Mouse (Mus musculus) left cerebral cortex, adult 2 months (tissue): ENCODE data around the gene Trh. TPM values are rescaled to one million over a fixed set of nuclear protein-coding genes. Genes with fewer than 3 reads are reported as not detected.
A peak's percentile ranks its signal among the peaks of the same experiment; 100 is the strongest.

ENCODE experiments used
- DNase-seq, 2 experiments: peaks; one replicate each; pipeline ENCODE4 v3.0.0; 2021 to 2022; ENCODE audit warnings: low spot score in 2 of 2, mixed read lengths in 1 of 2; ENCODE audit errors: extremely low spot score in 1 of 2
- H3K27ac ChIP-seq: fragments of 200-600 bp; 2 replicates; pipeline ENCODE4 v1.8.1; 2022
- H3K4me3 ChIP-seq: fragments of 200-600 bp; 2 replicates; pipeline ENCODE4 v1.8.1; 2022
- CTCF ChIP-seq: fragments of 200-600 bp; IDR thresholded peaks from 2 replicates; pipeline ENCODE4 v1.8.1; 2022; ENCODE audit warnings: antibody characterized with exemption, mild to moderate bottlenecking, moderate library complexity
- intact Hi-C: fragments of 180-260 bp; cut with DNase I; formaldehyde crosslinking; loops from one replicate; pipeline ENCODE4 v1.15.1; 2025
- total RNA-seq, 2 experiments: library from RNA; stranded (reverse); gene quantifications; 2 replicates each; pipeline ENCODE4 v1.2.3; 2021

Gene Trh
- total RNA-seq, 2 experiments from 2014 or later: 8.0 to 8.5 TPM

DNA sequence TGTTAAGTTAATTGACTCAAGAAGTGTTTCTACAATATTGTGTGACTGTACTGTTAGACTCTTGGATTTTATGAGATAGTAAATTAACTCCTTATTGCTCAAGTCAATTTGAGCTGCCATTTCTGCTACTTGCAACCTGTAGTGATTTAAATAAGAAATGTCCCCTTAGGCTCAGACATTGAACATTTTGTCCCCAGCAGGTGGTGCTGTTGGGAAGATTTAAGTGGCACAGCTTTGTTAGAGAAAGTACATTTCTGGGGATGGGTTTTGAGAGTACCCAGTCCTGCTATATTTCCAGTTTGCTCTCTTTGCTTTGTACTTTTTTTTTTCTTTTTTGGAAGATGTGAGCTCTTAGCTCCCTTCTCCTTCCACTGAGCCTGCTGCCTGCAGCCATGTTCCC lies 10.9 kb upstream of the Trh start:
- Histone ChIP-seq H3K27ac (no peak overlapping the region), H3K4me3 (no peak overlapping the region)
- DNase-seq: no peak
- intact Hi-C loops: no loop called here
- no peak for TF ChIP-seq CTCF

DNA sequence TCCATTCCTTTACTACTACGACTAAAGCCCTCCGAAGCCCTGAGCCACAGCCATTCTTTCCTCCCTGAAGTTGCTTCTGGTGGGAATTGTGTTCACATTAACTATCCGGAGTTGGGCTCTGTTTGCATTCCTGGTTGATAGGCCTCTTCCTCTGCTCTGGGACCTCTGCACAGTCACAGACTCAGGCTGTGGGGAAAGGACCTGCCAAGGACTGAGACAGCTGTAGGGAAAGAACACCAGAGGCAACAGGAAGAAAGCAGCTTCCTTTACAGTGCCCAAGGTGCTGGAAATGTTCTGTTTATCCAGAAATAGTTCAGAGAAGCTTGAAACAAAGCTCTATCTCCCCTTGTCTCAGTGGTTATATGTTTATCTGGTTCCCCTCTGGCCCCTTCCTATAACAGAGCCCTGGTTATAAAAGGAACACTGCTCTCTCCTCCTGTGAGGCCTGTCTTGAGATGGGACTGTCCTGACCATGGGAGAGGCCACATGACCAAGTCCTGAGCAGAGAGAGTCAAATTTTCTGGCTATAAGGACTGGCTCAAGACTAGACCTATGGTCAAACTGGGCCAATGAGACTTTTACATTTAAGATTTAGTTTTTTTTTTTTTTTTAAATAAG lies 8.9 kb upstream of the Trh start:
- no peak for TF ChIP-seq CTCF
- H3K27ac ChIP-seq: no peak overlapping the region
- DNase-seq: no peak
- intact Hi-C loops: no loop called here
- H3K4me3 ChIP-seq: no peak overlapping the region

DNA sequence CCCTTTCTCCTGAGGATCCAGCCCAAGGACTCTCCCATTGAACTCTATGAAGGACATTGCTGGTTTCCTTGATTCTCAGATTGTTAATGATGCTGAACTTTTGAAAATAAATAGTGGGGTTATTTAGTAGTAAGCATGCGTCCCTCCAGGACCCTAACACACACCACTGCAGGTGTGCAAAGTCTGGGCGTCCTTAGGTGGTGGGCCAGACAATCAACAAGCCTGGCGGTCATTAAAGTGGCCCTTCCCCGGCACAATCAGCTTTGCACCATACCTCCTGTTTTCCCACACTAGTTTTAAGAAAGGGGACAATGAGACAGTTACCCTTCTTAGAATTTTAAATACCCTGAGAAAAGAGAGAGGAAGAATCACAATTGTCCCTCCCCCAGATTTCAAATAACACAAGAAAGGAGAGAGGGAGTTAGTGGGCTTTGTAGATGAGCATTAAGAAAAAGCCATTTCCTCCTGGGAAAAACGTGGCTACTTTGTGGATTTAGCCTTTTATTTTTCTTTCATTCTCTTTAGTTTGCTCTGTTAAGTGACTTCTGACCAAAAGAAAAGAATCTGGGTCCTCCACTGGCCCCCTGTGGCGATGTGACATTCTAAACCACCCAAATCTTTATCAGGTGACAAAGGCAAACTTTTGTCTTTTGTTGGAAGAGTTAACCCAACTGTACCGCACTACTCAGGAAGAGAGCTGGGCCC lies 2.9 kb upstream of the Trh start:
- TF ChIP-seq CTCF: no peak
- no peak overlapping the region for H3K27ac ChIP-seq

DNA sequence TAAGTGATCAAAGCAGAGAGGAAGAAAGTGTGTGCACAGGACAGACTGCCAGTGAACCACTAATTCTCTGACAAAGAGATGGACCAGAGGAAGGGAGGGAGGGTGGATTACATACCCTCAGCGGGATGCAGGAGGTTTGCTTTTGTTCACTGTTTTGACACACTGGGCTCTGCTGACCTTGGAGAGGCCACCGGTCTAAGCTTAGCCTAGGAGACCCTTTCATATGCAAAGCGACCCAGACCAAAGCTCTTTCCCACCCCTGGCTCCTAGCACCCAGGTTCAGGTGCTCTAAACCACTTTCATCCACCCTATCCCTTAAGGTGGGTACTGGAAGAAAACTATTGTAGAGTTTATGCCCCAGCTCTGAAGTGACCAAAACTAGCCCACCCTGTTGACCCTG lies 1.9 kb upstream of the Trh start:
- intact Hi-C loops: no loop called here

More for the DNA sequence above, 2.9 kb upstream of the Trh start:
- no peak overlapping the region for H3K4me3 ChIP-seq
- intact Hi-C loops: no loop called here
- no peak for DNase-seq

DNA sequence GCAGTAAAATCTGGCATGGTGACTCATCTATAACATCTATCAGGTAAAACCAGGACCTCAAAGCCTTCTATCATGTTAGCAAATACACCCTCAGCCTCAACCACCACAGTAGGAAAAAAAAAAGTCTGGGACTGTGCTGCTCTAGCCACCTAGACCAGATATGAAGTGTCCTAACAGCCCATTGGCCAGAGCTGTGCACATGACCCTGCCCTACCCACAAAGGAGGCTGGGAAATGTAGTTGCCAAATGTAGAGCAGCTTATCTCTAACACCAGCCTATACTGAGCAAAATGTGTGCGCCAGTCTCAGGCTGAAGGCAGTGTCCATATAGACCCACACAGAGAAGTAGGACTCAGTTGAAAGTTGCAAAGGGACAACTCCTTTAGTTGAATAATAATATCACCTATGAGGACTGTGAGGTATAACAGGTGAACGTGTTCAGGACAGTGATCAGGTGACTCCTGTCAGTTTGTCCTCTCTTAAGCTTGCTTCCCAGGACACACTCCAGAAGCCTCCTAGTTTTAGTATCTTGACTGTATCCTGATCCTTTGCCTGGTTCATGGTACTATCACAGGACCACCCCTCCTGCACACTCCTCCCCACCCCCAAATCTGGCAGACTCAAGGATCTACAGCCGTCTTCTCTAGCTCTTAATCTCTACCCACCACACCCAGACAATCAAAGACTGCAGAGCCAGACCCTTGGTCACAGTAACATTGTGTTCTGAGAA lies 3.1 kb downstream of the Trh start:
- DNase-seq: peak; percentile 42 to 44
- Histone ChIP-seq H3K27ac (no peak overlapping the region), H3K4me3 (no peak overlapping the region)
- intact Hi-C loops: no loop called here
- TF ChIP-seq CTCF: no peak

More for the DNA sequence above, 1.9 kb upstream of the Trh start:
- H3K4me3 ChIP-seq: no peak overlapping the region
- TF ChIP-seq CTCF: no peak
- no peak for DNase-seq
- H3K27ac ChIP-seq: no peak overlapping the region

DNA sequence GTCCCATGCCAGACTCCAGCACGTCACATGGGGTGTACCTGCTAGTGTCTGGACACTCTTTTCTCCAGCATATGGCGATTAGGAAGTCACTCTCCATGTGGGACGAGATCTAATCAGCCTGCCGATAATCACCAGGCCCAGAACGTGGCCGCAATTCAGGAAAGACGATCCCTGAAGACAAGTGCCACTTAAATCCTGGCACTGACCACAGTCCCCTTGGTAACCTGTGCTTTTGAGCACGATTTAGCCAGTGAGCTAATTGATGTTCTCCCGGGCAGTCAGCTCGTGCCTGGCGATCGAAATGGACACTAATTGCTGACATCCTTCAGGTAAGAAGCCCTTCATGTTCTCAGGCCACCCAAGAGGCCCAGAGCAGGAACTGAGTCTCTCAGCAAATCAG lies 9.4 kb downstream of the Trh start:
- intact Hi-C loops: no loop called here
- Histone ChIP-seq H3K27ac (no peak overlapping the region), H3K4me3 (no peak overlapping the region)
- DNase-seq: no peak
- no peak for TF ChIP-seq CTCF

- TF ChIP-seq CTCF: no peak
- Histone ChIP-seq H3K27ac (no peak overlapping the region), H3K4me3 (no peak overlapping the region)
- DNase-seq: no peak
- intact Hi-C loops: no loop called here
Observed at GRCm38 (mm10) chr6:92231762-92232161, 12.7 kb downstream of the Trh start.

DNA sequence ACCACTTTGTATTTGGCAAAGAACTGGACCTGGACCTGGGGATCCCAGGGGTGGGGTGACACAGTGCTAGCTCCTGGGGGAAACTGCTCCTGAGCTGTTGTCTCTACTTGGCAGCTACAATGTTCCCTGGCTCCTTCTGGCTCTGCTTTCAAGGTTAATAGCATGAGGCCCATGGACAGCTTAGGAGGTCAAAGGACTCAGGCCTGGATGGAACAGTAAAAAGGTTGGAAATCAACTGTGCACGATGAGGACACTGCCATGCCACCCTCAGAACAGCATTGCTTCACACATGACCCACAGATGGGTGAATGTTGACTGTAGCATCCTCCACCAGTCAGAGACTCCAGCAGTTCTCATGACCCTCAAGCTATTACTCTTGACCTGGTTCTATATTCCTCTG lies 13.1 kb downstream of the Trh start:
- TF ChIP-seq CTCF: no peak
- intact Hi-C loops: no loop called here
- H3K27ac ChIP-seq: no peak overlapping the region

GRCm38 (mm10) chr6:92229586-92229985 lies 14.9 kb downstream of the Trh start:
- TF ChIP-seq CTCF: no peak
- DNase-seq: no peak
- Histone ChIP-seq H3K27ac (no peak overlapping the region), H3K4me3 (no peak overlapping the region)
- intact Hi-C loops: no loop called here

More for the DNA sequence above, 13.1 kb downstream of the Trh start:
- no peak for DNase-seq
- H3K4me3 ChIP-seq: no peak overlapping the region

DNA sequence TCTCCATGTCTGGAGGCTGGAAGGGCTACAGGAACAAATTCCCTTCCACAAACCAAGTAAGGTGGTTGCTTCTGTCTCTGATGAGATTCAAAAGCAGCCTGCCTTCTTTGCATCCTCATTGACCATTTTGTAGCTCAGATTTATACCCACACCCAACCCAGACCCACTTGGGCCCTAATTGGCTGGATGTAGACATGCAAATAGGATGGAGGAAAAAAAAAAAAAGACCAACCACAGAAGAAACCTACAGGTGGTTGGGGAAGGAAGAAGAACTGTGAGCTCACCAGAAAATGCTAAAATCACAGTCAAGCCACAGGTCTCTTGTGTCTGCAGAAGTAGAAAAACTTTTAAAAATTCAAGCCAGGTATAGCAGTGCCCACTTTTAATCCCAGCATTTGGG lies 15.3 kb downstream of the Trh start:
- TF ChIP-seq CTCF: no peak
- H3K4me3 ChIP-seq: no peak overlapping the region
- DNase-seq: no peak
- no peak overlapping the region for H3K27ac ChIP-seq
- intact Hi-C loops: no loop called here

DNA sequence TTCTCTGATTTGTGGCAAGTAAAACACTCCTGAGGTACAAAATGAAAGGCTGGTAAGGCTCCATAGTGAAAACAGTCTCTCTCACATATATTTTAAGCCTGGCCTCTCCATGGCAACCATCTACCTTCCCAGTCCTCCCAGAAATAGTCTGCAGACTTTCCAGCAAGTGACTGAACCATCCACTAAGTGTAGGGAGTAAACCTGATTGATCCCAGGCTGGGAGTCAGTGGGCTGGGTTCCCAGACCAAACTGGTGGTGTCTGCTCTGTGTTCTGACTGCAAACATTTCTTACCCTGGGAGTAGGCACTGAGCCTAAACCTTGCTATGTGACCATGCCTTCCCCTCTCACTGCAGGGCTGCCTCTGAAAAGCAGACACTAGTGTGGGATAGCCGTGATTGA lies 19.5 kb downstream of the Trh start:
- no peak for DNase-seq
- H3K4me3 ChIP-seq: no peak overlapping the region
- H3K27ac ChIP-seq: peak overlapping the region; percentile 61; the same call in 1 of the 2 replicates
- no peak for TF ChIP-seq CTCF
- intact Hi-C loops: no loop called here

DNA sequence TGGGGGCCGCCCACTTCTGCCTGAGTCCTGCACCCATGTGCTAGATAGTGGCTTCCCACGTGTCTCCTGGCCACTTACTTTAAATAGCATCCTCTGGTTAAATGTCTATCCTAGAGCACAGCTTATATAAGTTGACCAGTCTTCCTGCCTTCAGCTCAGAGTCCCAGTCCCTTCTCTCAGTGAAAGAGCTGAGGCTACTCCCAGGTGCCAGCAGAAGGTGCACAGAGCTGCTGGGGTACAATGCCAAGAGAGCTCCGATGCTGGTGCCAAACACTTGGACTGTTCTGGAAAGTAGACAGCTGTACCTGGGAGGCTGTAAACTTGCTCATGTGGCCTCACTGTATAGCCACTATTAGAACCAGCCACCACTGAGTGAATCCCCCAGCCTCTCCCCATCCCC lies 22.4 kb downstream of the Trh start:
- Histone ChIP-seq H3K4me3 (no peak overlapping the region), H3K27ac (no peak overlapping the region)
- TF ChIP-seq CTCF: no peak
- no peak for DNase-seq
- intact Hi-C loops: no loop called here
